In genomic region chr12:52503456-52504320, GRCm38 (mm10) we compare ENCODE assay signal across 8 mouse cellular contexts. TPM values are rescaled to one million over a fixed set of nuclear protein-coding genes. Genes with fewer than 3 reads are reported as not detected.
DNase-seq lines count a peak whose midpoint lies in the region; ATAC-seq and TF ChIP-seq lines count a peak whose summit lies in the region.

Gene Arhgap5, plus strand, starts transcription at chr12:52503972.

- H3K4me1 ChIP-seq in erythroblast, embryonic 14.5 days (ENCODE audit: control insufficient read depth): peaks cover 13% of the 10 kb centered on the region
- no peaks in the 10 kb centered on the region; the same call in 1 of the 2 replicates for H3K4me1 ChIP-seq in heart, embryonic 11.5 days (ENCODE audit: control insufficient read depth, insufficient read depth, low read length)
- H3K4me1 ChIP-seq in kidney, embryonic 16.5 days (ENCODE audit: insufficient read depth, low read length): 0 out of 2 replicates have a peak, but pooled peaks cover 4% of the 10 kb centered on the region
- H3K4me1 ChIP-seq in liver, adult 2 months (ENCODE audit: control insufficient read depth, insufficient read depth, low read length): no peaks in the 10 kb centered on the region; the same call in 1 of the 2 replicates

- DNase-seq in brain, embryonic 14.5 days (ENCODE audit: low read depth): peak; percentile 99
- peak; percentile 91 for DNase-seq in liver, adult 2 months (ENCODE audit: extremely low read depth, low read depth, low spot score)
- peak; percentile 72 for DNase-seq in splenic B cell, adult 2 months (ENCODE audit: low read depth, low spot score)

- H3K4me2 ChIP-seq in heart, embryonic 11.5 days: peak within 1 kb of the TSS; percentile 82
- peak within 1 kb of the TSS; percentile 88 for H3K4me2 ChIP-seq in kidney, embryonic 16.5 days (replicated peaks; ENCODE audit: low read depth, low read length)
- peak within 1 kb of the TSS; percentile 79 for H3K4me2 ChIP-seq in myocyte (ENCODE audit: low read depth)

- H3K36me3 ChIP-seq in C2C12 (ENCODE audit: control insufficient read depth, insufficient read depth) (no peaks in the 10 kb centered on the region), myocyte (ENCODE audit: control insufficient read depth, insufficient read depth) (no peaks in the 10 kb centered on the region)
- H3K36me3 ChIP-seq in erythroblast, embryonic 14.5 days (ENCODE audit: control insufficient read depth): no peaks in the 10 kb centered on the region
- H3K36me3 ChIP-seq in heart, embryonic 11.5 days (ENCODE audit: control insufficient read depth, insufficient read depth, low read length): no peaks in the 10 kb centered on the region
- no peaks in the 10 kb centered on the region for H3K36me3 ChIP-seq in kidney, embryonic 16.5 days (ENCODE audit: insufficient read depth, low read length)
- H3K36me3 ChIP-seq in liver, adult 2 months (ENCODE audit: control insufficient read depth, insufficient read depth, low read length): no peaks in the 10 kb centered on the region
- H3K36me3 ChIP-seq in splenic B cell, adult 2 months (ENCODE audit: control insufficient read depth, insufficient read depth, low read length, poor library complexity, severe bottlenecking): no peaks in the 10 kb centered on the region

- H3K79me3 ChIP-seq in C2C12 (ENCODE audit: low read depth): peaks cover 40% of the 10 kb centered on the region

- no peaks in the 10 kb centered on the region for H3K9me3 ChIP-seq in erythroblast, embryonic 14.5 days (ENCODE audit: control insufficient read depth, low read length)
- no peaks in the 10 kb centered on the region for H3K9me3 ChIP-seq in heart, embryonic 11.5 days (replicated peaks; ENCODE audit: control insufficient read depth, low read length)
- no peaks in the 10 kb centered on the region for H3K9me3 ChIP-seq in kidney, embryonic 16.5 days (ENCODE audit: low read length)

- under 1% methylated on average over 74 of the region's 119 CpGs for WGBS in heart, embryonic 11.5 days (ENCODE audit: insufficient replicate concordance)
- under 1% methylated on average over 88 of the region's 119 CpGs for WGBS in kidney, embryonic 16.5 days
- 2% methylated on average over 99 of the region's 119 CpGs for WGBS in liver, adult 2 months

- H3K27me3 ChIP-seq in C2C12 (ENCODE audit: control insufficient read depth, insufficient read depth, insufficient read length) (no peaks in the 10 kb centered on the region), myocyte (ENCODE audit: control insufficient read depth, insufficient read depth, insufficient read length) (no peaks in the 10 kb centered on the region)
- H3K27me3 ChIP-seq in erythroblast, embryonic 14.5 days (ENCODE audit: control insufficient read depth): peaks cover 26% of the 10 kb centered on the region
- H3K27me3 ChIP-seq in heart, embryonic 11.5 days (ENCODE audit: control insufficient read depth, insufficient read depth, low read length): no peaks in the 10 kb centered on the region
- no peaks in the 10 kb centered on the region for H3K27me3 ChIP-seq in kidney, embryonic 16.5 days (ENCODE audit: insufficient read depth, low read length)
- H3K27me3 ChIP-seq in liver, adult 2 months (ENCODE audit: control insufficient read depth, insufficient read depth, low read length): no peaks in the 10 kb centered on the region
- H3K27me3 ChIP-seq in splenic B cell, adult 2 months (ENCODE audit: control insufficient read depth, insufficient read depth, low read length, poor library complexity, severe bottlenecking): no peaks in the 10 kb centered on the region

- H3K27ac ChIP-seq in heart, embryonic 11.5 days (ENCODE audit: low read depth, low read length): peak within 1 kb of the TSS; percentile 100
- H3K27ac ChIP-seq in kidney, embryonic 16.5 days (ENCODE audit: low read length): peak within 1 kb of the TSS; percentile 100
- H3K27ac ChIP-seq in liver, adult 2 months (replicated peaks; ENCODE audit: insufficient read depth, low read depth, low read length): peak within 1 kb of the TSS; percentile 95

- H3K79me2 ChIP-seq in C2C12 (ENCODE audit: control insufficient read depth, insufficient read depth): peaks cover 44% of the 10 kb centered on the region
- H3K79me2 ChIP-seq in liver, adult 2 months (ENCODE audit: control insufficient read depth, insufficient read depth, low read length): peaks cover 8% of the 10 kb centered on the region; the same call in 1 of the 2 replicates
- H3K79me2 ChIP-seq in myocyte (ENCODE audit: control insufficient read depth, insufficient read depth): peaks cover 41% of the 10 kb centered on the region

- H3K4me3 ChIP-seq in C2C12 (ENCODE audit: insufficient read depth, poor library complexity, severe bottlenecking) (peak within 1 kb of the TSS; percentile 77), myocyte (peak within 1 kb of the TSS; percentile 62)
- H3K4me3 ChIP-seq in erythroblast, embryonic 14.5 days (replicated peaks): peak within 1 kb of the TSS; percentile 82
- H3K4me3 ChIP-seq in heart, embryonic 11.5 days (ENCODE audit: low read depth, low read length): peak within 1 kb of the TSS; percentile 97
- peak within 1 kb of the TSS; percentile 94 for H3K4me3 ChIP-seq in kidney, embryonic 16.5 days (ENCODE audit: low read length)
- H3K4me3 ChIP-seq in liver, adult 2 months (ENCODE audit: insufficient read depth, low read depth, low read length): peak within 1 kb of the TSS; percentile 95

- ATAC-seq in heart, embryonic 11.5 days (replicated peaks; ENCODE audit: insufficient number of reproducible peaks, low FRiP score, low TSS enrichment): peak; percentile 98
- peak; percentile 97 for ATAC-seq in kidney, embryonic 16.5 days (ENCODE audit: low FRiP score, low TSS enrichment)

- peak; percentile 67 for TF ChIP-seq POLR2A in brain, embryonic 14.5 days (IDR thresholded peaks at IDR 0.05; ENCODE audit: borderline replicate concordance, extremely low read depth, insufficient read depth, insufficient read length, poor library complexity, severe bottlenecking)
- peak; percentile 97 for TF ChIP-seq POLR2A in liver, adult 2 months (IDR thresholded peaks at IDR 0.05; ENCODE audit: extremely low read depth, insufficient read depth, low read length)
- peak; percentile 95 for TF ChIP-seq POLR2A in myocyte (IDR thresholded peaks at IDR 0.05; ENCODE audit: insufficient read length, low read depth)

- no peak for TF ChIP-seq CTCF in C2C12 (IDR thresholded peaks at IDR 0.05; ENCODE audit: control insufficient read depth, insufficient read depth, insufficient read length)
- no peak for TF ChIP-seq CTCF in brain, embryonic 14.5 days (IDR thresholded peaks at IDR 0.05; ENCODE audit: borderline replicate concordance, extremely low read depth, insufficient read depth, insufficient read length)
- no peak for TF ChIP-seq CTCF in liver, adult 2 months (IDR thresholded peaks at IDR 0.05; ENCODE audit: low read depth, low read length)

- peak within 1 kb of the TSS; percentile 99 for H3K9ac ChIP-seq in heart, embryonic 11.5 days (ENCODE audit: low read depth, low read length)
- H3K9ac ChIP-seq in kidney, embryonic 16.5 days (replicated peaks; ENCODE audit: low read length): peak within 1 kb of the TSS; percentile 98
- peak within 1 kb of the TSS; percentile 99 for H3K9ac ChIP-seq in liver, adult 2 months (ENCODE audit: low read depth, low read length)

- H3ac ChIP-seq in C2C12 (ENCODE audit: control insufficient read depth, insufficient read length, low read depth) (peak within 1 kb of the TSS; percentile 96), myocyte (ENCODE audit: control insufficient read depth, insufficient read length) (peak within 1 kb of the TSS; percentile 78)

TF ChIP-seq in C2C12, 6 proteins besides CTCF, POLR2A, EP300 and RAD21:
- no peak for TF ChIP-seq MYOG (IDR thresholded peaks at IDR 0.05; ENCODE audit: control insufficient read depth, extremely low read depth, insufficient read length)
- no peak for TF ChIP-seq MYOD1 (IDR thresholded peaks at IDR 0.05; ENCODE audit: control insufficient read depth, insufficient read length, low read depth)
- TF ChIP-seq FOSL1 (IDR thresholded peaks at IDR 0.05; ENCODE audit: insufficient read depth, low read length, poor library complexity, severe bottlenecking): no peak
- no peak for TF ChIP-seq CEBPB (IDR thresholded peaks at IDR 0.05; ENCODE audit: low read depth)
- TF ChIP-seq MAX (IDR thresholded peaks at IDR 0.05): peak; percentile 74
- TF ChIP-seq USF1 (IDR thresholded peaks at IDR 0.05; ENCODE audit: low read depth): no peak

TF ChIP-seq in myocyte, 11 proteins besides CTCF, POLR2A, EP300 and RAD21:
- no peak for TF ChIP-seq CEBPB (IDR thresholded peaks at IDR 0.05; ENCODE audit: insufficient read depth, poor library complexity, severe bottlenecking)
- peak; percentile 23 for TF ChIP-seq REST (IDR thresholded peaks at IDR 0.05; ENCODE audit: insufficient read depth, insufficient read length)
- TF ChIP-seq MYOG (IDR thresholded peaks at IDR 0.05; ENCODE audit: control insufficient read depth in 1 of 3, insufficient read depth in 1 of 3, insufficient read length in 2 of 3, low read depth in 2 of 3): peak in 1 of 3 experiments; percentile 19
- no peak for TF ChIP-seq MYOD1 (IDR thresholded peaks at IDR 0.05; ENCODE audit: control insufficient read depth in 1 of 3, insufficient read length in 2 of 3, low read depth in 2 of 3)
- TF ChIP-seq USF1 (IDR thresholded peaks at IDR 0.05; ENCODE audit: low read depth): no peak
- TF ChIP-seq POLR2AphosphoS2 (IDR thresholded peaks at IDR 0.05; ENCODE audit: insufficient read length, low read depth): peak; percentile 97
- TF ChIP-seq MAX (IDR thresholded peaks at IDR 0.05; ENCODE audit: low read depth): no peak
- no peak for TF ChIP-seq SRF (IDR thresholded peaks at IDR 0.05; ENCODE audit: control insufficient read depth, insufficient read length, low read depth)
- no peak for TF ChIP-seq TCF3 (IDR thresholded peaks at IDR 0.05; ENCODE audit: insufficient read length, low read depth)
- TF ChIP-seq TCF12 (IDR thresholded peaks at IDR 0.05; ENCODE audit: insufficient read depth, poor library complexity, severe bottlenecking): no peak
- peak; percentile 45 for TF ChIP-seq E2F4 (IDR thresholded peaks at IDR 0.05; ENCODE audit: insufficient read depth)

RNA-seq across cellular contexts. Expression of gene Arhgap5, which starts in this region (rescaled TPM):
- polyA plus RNA-seq in C2C12 (2012; fragmentation: generic; extraction: Trizol) (7.3 TPM), myocyte (2012; fragmentation: generic; extraction: Trizol) (9.9 TPM)
- 20.2 and 25.6 TPM in 2 replicates for polyA plus RNA-seq in brain, embryonic 14.5 days (2012; rRNA removed)
- 0.01 and 0.02 TPM in 2 replicates for polyA plus RNA-seq in erythroblast, embryonic 14.5 days (2012)
- 42.1 and 42.3 TPM in 2 replicates for polyA plus RNA-seq in heart, embryonic 11.5 days (2014; fragmentation: Nextera tagmentation; extraction: Ambion mirVana)
- polyA plus RNA-seq in kidney, embryonic 16.5 days (2015; fragmentation: Nextera tagmentation; extraction: Ambion mirVana): 41.0 and 46.9 TPM in 2 replicates
- total RNA-seq in liver, adult 2 months (2014; rRNA removed): 83.8 and 92.7 TPM in 2 replicates
- 3.1 and 3.5 TPM in 2 replicates for polyA plus RNA-seq in liver, adult 2 months (2012; rRNA removed)

Comparison
In these comparisons a context has a peak if more than half of its experiments do, and no peak if none do; other contexts are left out.
1. Peak in every context shown above with its lines: DNase-seq, ATAC-seq, H3K4me3 ChIP-seq and H3K27ac ChIP-seq.